Mouse (Mus musculus) hindbrain, embryonic 15.5 days (tissue): ENCODE results near the gene Zfp9. TPM values are rescaled to one million over a fixed set of nuclear protein-coding genes. Genes with fewer than 3 reads are reported as not detected.

Experiments used
- ATAC-seq: fragments of 200-750 bp; cut with Nextera tagmentation; 2 replicates; pipeline ENCODE4 v1.8.0; 2017; ENCODE audit warnings: low read depth, moderate number of reproducible peaks, moderate TSS enrichment; ENCODE audit not compliant: low FRiP score
- H3K27ac ChIP-seq: fragments of 300-500 bp; sonication (generic); replicated peaks from 2 replicates; pipeline ENCODE4 v1.5.1; 2015; ENCODE audit warnings: mild to moderate bottlenecking, inconsistent platforms
- H3K27me3 ChIP-seq: fragments of 300-500 bp; sonication (generic); 2 replicates; pipeline ENCODE4 v1.6.1; 2015; ENCODE audit warnings: control low read depth, inconsistent platforms
- H3K36me3 ChIP-seq: fragments of 300-500 bp; sonication (generic); 2 replicates; pipeline ENCODE4 v1.6.1; 2015; ENCODE audit warnings: control low read depth, inconsistent platforms
- H3K4me1 ChIP-seq: fragments of 300-500 bp; sonication (generic); replicated peaks from 2 replicates; pipeline ENCODE4 v1.6.1; 2015; ENCODE audit warnings: control low read depth, inconsistent platforms
- H3K4me2 ChIP-seq: fragments of 300-500 bp; sonication (generic); 2 replicates; pipeline ENCODE4 v1.6.1; 2015; ENCODE audit warnings: moderate library complexity, mild to moderate bottlenecking, inconsistent platforms
- H3K4me3 ChIP-seq: fragments of 300-500 bp; sonication (generic); 2 replicates; pipeline ENCODE4 v1.5.1; 2015; ENCODE audit warnings: mild to moderate bottlenecking, inconsistent platforms
- H3K9ac ChIP-seq: fragments of 300-500 bp; sonication (generic); 2 replicates; pipeline ENCODE4 v1.6.1; 2015; ENCODE audit warnings: inconsistent platforms
- H3K9me3 ChIP-seq: fragments of 300-500 bp; sonication (generic); 2 replicates; pipeline ENCODE4 v1.6.1; 2016; ENCODE audit warnings: control low read depth, inconsistent platforms
- WGBS: fragments of 180-500 bp; shearing (Covaris S2); methylation state at CpG from one replicate; pipeline ENCODE4 v1.1.7; 2015; 5-methylcytosine and 5-hydroxymethylcytosine counted together
- polyA plus RNA-seq: library from polyadenylated mRNA; unstranded; fragments of >200 nt; fragmentation: Nextera tagmentation; extraction: Ambion mirVana; gene quantifications from 2 replicates; pipeline ENCODE4 v1.2.1, GENCODE M21; 2015

The Zfp9 gene
- 11.1 and 12.0 TPM in 2 replicates for polyA plus RNA-seq

GRCm38 (mm10) chr6:118478957-118479708 lies at the start of gene Zfp9:
Gene Zfp9 (minus strand): TSS chr6:118479320.
- Histone ChIP-seq H3K27ac (peak within 1 kb of the TSS; percentile 92), H3K4me2 (peak within 1 kb of the TSS; percentile 69), H3K9me3 (no peaks in the 10 kb centered on the region), H3K4me1 (peaks cover 16% of the 10 kb centered on the region), H3K9ac (peak within 1 kb of the TSS; percentile 83), H3K36me3 (no peaks in the 10 kb centered on the region), H3K27me3 (0 out of 2 replicates have a peak, but pooled peaks cover 9% of the 10 kb centered on the region), H3K4me3 (peak within 1 kb of the TSS; percentile 72)
- ATAC-seq: peak; percentile 95
- WGBS: under 1% methylated on average over 39 of the region's 57 CpGs

- H3K36me3 ChIP-seq: peaks cover 73% of the 10 kb centered on the region
- no peak overlapping the region for H3K4me3 ChIP-seq
- no peaks in the 10 kb centered on the region for H3K4me1 ChIP-seq
- H3K9ac ChIP-seq: no peak overlapping the region
- 91% methylated on average over 7 of the region's 7 CpGs for WGBS
- H3K9me3 ChIP-seq: no peaks in the 10 kb centered on the region
- H3K27ac ChIP-seq: no peak overlapping the region
- H3K4me2 ChIP-seq: no peak overlapping the region
- H3K27me3 ChIP-seq: no peaks in the 10 kb centered on the region
- ATAC-seq: no peak
Measured at GRCm38 (mm10) chr6:118520668-118521067, 41.5 kb upstream of the Zfp9 start.

- H3K27me3 ChIP-seq: no peaks in the 10 kb centered on the region
- H3K27ac ChIP-seq: no peak overlapping the region
- no peaks in the 10 kb centered on the region for H3K4me1 ChIP-seq
- no peak overlapping the region for H3K4me3 ChIP-seq
- H3K36me3 ChIP-seq: peaks cover 69% of the 10 kb centered on the region
- no peaks in the 10 kb centered on the region for H3K9me3 ChIP-seq
- H3K9ac ChIP-seq: no peak overlapping the region
- no peak for ATAC-seq
- no peak overlapping the region for H3K4me2 ChIP-seq
- WGBS: 95% methylated on average over 12 of the region's 12 CpGs
Measured at GRCm38 (mm10) chr6:118513335-118514012, 34.4 kb upstream of the Zfp9 start.

GRCm38 (mm10) chr6:118499010-118499409 lies 19.9 kb upstream of the Zfp9 start:
- WGBS: 93% methylated on average over 7 of the region's 7 CpGs
- Histone ChIP-seq H3K9me3 (no peaks in the 10 kb centered on the region), H3K9ac (no peak overlapping the region), H3K27me3 (no peaks in the 10 kb centered on the region), H3K4me2 (no peak overlapping the region), H3K4me3 (no peak overlapping the region), H3K36me3 (peaks cover 21% of the 10 kb centered on the region), H3K27ac (no peak overlapping the region), H3K4me1 (no peaks in the 10 kb centered on the region)
- no peak for ATAC-seq

GRCm38 (mm10) chr6:118482125-118482524 lies 3.0 kb upstream of the Zfp9 start:
- H3K36me3 ChIP-seq: no peaks in the 10 kb centered on the region
- ATAC-seq: no peak
- no peak overlapping the region for H3K27ac ChIP-seq
- H3K4me2 ChIP-seq: no peak overlapping the region
- 74% methylated on average over 1 of the region's 1 CpGs for WGBS
- no peaks in the 10 kb centered on the region for H3K9me3 ChIP-seq
- no peak overlapping the region for H3K9ac ChIP-seq
- H3K27me3 ChIP-seq: 0 out of 2 replicates have a peak, but pooled peaks cover 9% of the 10 kb centered on the region
- no peak overlapping the region for H3K4me3 ChIP-seq
- peaks cover 10% of the 10 kb centered on the region for H3K4me1 ChIP-seq

GRCm38 (mm10) chr6:118477875-118478785 lies 990 bp downstream of the Zfp9 start:
- 11% methylated on average over 10 of the region's 10 CpGs for WGBS
- ATAC-seq: no peak

GRCm38 (mm10) chr6:118462069-118462705 lies 16.9 kb downstream of the Zfp9 start:
- WGBS: 81% methylated on average over 15 of the region's 15 CpGs
- no peak overlapping the region for H3K9ac ChIP-seq
- peaks cover 44% of the 10 kb centered on the region for H3K36me3 ChIP-seq
- H3K4me1 ChIP-seq: no peaks in the 10 kb centered on the region
- no peaks in the 10 kb centered on the region for H3K9me3 ChIP-seq
- no peaks in the 10 kb centered on the region for H3K27me3 ChIP-seq
- H3K27ac ChIP-seq: no peak overlapping the region
- H3K4me2 ChIP-seq: no peak overlapping the region
- ATAC-seq: no peak
- H3K4me3 ChIP-seq: no peak overlapping the region

More at GRCm38 (mm10) chr6:118477875-118478785, 990 bp downstream of the Zfp9 start:
- H3K4me2 ChIP-seq: peak overlapping the region; percentile 69
- peak overlapping the region; percentile 83 for H3K9ac ChIP-seq
- no peaks in the 10 kb centered on the region for H3K9me3 ChIP-seq
- H3K27me3 ChIP-seq: 0 out of 2 replicates have a peak, but pooled peaks cover 9% of the 10 kb centered on the region
- peak overlapping the region; percentile 92 for H3K27ac ChIP-seq
- peak overlapping the region; percentile 72 for H3K4me3 ChIP-seq
- no peaks in the 10 kb centered on the region for H3K36me3 ChIP-seq
- peaks cover 16% of the 10 kb centered on the region for H3K4me1 ChIP-seq

- H3K27ac ChIP-seq: no peak overlapping the region
- H3K4me1 ChIP-seq: peaks cover 22% of the 10 kb centered on the region
- no peak overlapping the region for H3K4me2 ChIP-seq
- H3K9me3 ChIP-seq: no peaks in the 10 kb centered on the region
- no peaks in the 10 kb centered on the region for H3K27me3 ChIP-seq
- 92% methylated on average over 1 of the region's 1 CpGs for WGBS
- no peak overlapping the region for H3K4me3 ChIP-seq
- H3K36me3 ChIP-seq: peaks cover 10% of the 10 kb centered on the region
- no peak for ATAC-seq
- H3K9ac ChIP-seq: no peak overlapping the region
Measured at GRCm38 (mm10) chr6:118457726-118458125, 21.4 kb downstream of the Zfp9 start.

GRCm38 (mm10) chr6:118455042-118455631 lies 24.0 kb downstream of the Zfp9 start, which contains the start of gene Zfp248:
Gene Zfp248 (minus strand): TSS chr6:118455528.
- under 1% methylated on average over 43 of the region's 43 CpGs for WGBS
- Histone ChIP-seq H3K4me2 (peak within 1 kb of the TSS; percentile 80), H3K9me3 (no peaks in the 10 kb centered on the region), H3K4me3 (peak within 1 kb of the TSS; percentile 80), H3K9ac (peak within 1 kb of the TSS; percentile 89), H3K27me3 (no peaks in the 10 kb centered on the region), H3K4me1 (peaks cover 27% of the 10 kb centered on the region), H3K27ac (peak within 1 kb of the TSS; percentile 97), H3K36me3 (0 out of 2 replicates have a peak, but pooled peaks cover 3% of the 10 kb centered on the region)
- peak; percentile 99 for ATAC-seq

GRCm38 (mm10) chr6:118454452-118454851 lies 24.7 kb downstream of the Zfp9 start:
- Histone ChIP-seq H3K27me3 (no peaks in the 10 kb centered on the region), H3K27ac (peak overlapping the region; percentile 97), H3K9ac (peak overlapping the region; percentile 89), H3K9me3 (no peaks in the 10 kb centered on the region), H3K4me3 (peak overlapping the region; percentile 80), H3K36me3 (0 out of 2 replicates have a peak, but pooled peaks cover 3% of the 10 kb centered on the region), H3K4me2 (peak overlapping the region; percentile 80), H3K4me1 (peaks cover 27% of the 10 kb centered on the region)
- ATAC-seq: no peak; the same call in 1 of the 2 replicates
- 44% methylated on average over 8 of the region's 8 CpGs for WGBS

GRCm38 (mm10) chr6:118431502-118431901 lies 47.6 kb downstream of the Zfp9 start:
- ATAC-seq: no peak
- Histone ChIP-seq H3K27ac (no peak overlapping the region), H3K27me3 (no peaks in the 10 kb centered on the region), H3K36me3 (peaks cover 57% of the 10 kb centered on the region), H3K9me3 (peaks cover 4% of the 10 kb centered on the region; the same call in 1 of the 2 replicates), H3K9ac (no peak overlapping the region), H3K4me3 (no peak overlapping the region), H3K4me2 (no peak overlapping the region), H3K4me1 (no peaks in the 10 kb centered on the region)
- 81% methylated on average over 4 of the region's 4 CpGs for WGBS
